Mouse (Mus musculus): ENCODE results near the gene Treml1.

Treml1 gene

GRCm38 (mm10) chr17:48408526-48409291, 49.0 kb downstream of the Treml1 start:
- peak; percentile 74 to 77 for DNase-seq (ENCODE audit: low read depth in 1 of 2, low spot score in 2 of 2)

- peak; percentile 100 for DNase-seq (ENCODE audit: low read depth in 1 of 2, low spot score in 2 of 2)
Measured at GRCm38 (mm10) chr17:48409380-48410298, 49.9 kb downstream of the Treml1 start, which contains the start of the genes Nfya and Oard1. Gene Nfya, minus strand, starts transcription at chr17:48409906. Gene Oard1, plus strand, starts transcription at chr17:48410014.

GRCm38 (mm10) chr17:48410299-48410785, 50.6 kb downstream of the Treml1 start:
- DNase-seq (ENCODE audit: low read depth in 1 of 2, low spot score in 2 of 2): no peak

GRCm38 (mm10) chr17:48411241-48411640, 51.5 kb downstream of the Treml1 start:
- no peak for DNase-seq (ENCODE audit: low read depth in 1 of 2, low spot score in 2 of 2)

GRCm38 (mm10) chr17:48416011-48416410, 56.3 kb downstream of the Treml1 start:
- DNase-seq (ENCODE audit: low read depth in 1 of 2, low spot score in 2 of 2): no peak

Data from monocyte, adult 2 months (primary cell).